Mouse (Mus musculus) liver, embryonic 14.5 days (tissue): ENCODE measurements around the gene Tmem59l.

ENCODE experiments used
- CTCF ChIP-seq: IDR thresholded peaks from 2 replicates; pipeline ENCODE4 v1.5.1; 2016; ENCODE audit warnings: antibody characterized with exemption, low read depth, control low read depth
- EP300 ChIP-seq: IDR thresholded peaks from 2 replicates; pipeline ENCODE4 v1.6.1; 2016; ENCODE audit warnings: antibody characterized with exemption, low read depth

GRCm38 (mm10) chr8:70445988-70446387 is 41.2 kb downstream of the Tmem59l start:
- TF ChIP-seq CTCF (no peak), EP300 (no peak)
